Mouse (Mus musculus) retina, postnatal 1 day (tissue): ENCODE measurements around the gene Gnb4.
A peak's percentile ranks its signal among the peaks of the same experiment; 100 is the strongest.

Source experiments
- DNase-seq: peaks from one replicate; pipeline ENCODE4 v3.0.0-alpha.2; 2012

Gene Gnb4

DNA sequence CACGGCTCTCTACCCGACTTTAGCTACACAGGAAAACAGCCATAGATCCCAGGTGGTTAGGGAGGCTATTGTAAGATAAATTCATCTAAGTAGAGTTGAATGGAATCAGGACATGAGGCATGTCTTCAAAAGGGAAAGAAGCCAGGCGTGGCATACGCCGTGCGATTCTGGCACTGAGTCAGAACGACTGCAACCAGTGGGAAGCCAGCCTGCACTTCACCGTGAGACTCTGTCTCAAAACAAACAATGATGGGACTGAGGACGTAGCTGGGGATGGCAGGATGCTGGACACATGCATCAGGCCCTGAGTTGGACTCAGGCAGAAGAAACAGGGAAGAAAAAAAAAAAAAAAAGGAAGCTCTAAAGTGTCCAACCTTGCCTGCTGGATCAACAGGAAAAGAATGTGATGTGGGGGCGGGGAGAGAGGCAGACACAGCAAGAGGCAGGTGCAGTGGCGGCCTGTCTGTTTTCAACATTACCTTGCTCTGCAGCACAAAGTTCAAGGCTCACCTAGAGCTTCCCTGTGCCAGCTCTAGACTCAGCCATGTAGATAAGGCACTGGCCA is 4.7 kb downstream of the Gnb4 start:
- no peak for DNase-seq

DNA sequence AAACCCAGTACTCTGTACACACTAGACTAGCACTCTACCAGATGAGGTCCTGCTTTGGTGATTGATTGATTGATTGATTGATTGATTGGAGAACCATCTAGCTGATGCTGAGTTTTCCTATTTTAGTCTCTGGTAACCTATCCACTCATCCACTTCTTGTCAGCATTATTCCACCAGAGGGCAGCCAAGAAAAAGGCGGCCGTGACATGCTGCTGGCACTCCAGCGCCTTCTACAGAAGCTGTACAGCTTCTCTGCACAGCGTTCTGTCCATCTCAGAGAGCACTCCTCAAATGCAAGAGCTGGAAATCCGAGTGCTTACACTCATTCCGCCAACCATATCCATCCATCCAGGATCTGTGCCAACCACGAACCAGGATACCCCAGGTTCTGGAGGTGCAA is 5.8 kb downstream of the Gnb4 start:
- DNase-seq, result peak; percentile 65

DNA sequence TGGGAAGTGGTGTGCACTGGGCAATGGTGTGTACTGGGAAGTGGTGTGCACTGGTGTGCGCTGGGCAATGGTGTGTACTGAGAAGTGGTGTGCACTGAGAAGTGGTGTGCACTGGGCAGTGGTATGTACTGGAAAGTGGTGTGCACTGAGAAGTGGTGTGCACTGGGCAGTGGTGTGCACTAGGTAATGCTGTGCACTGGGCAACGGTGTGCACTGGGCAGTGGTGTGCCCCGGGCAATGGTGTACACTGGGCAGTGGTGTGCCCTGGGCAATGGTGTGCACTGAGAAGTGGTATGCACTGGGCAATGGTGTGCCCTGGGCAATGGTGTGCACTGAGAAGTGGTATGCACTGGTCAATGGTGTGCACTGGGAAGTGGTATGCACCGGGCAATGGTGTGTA is 7.2 kb downstream of the Gnb4 start:
- no peak for DNase-seq

DNA sequence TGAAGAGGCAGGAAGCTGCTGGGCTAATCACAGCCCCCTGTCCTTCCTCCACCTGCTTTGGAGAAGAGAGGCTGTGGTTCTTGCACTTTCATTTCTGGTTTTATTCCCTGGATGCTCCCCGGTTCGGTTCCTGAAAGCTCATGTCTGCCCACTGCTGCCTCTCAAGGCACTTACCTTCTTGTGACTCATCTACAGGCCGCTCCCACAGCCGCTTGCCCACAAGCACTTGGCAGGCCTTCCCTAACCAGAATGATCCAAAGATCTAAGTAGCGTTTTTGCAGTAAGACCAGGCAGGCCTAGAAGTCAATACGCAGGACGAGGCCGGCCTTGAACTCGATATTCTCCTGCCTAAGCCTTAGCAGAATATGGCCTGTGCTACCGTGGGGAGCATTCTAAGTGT is 15.3 kb downstream of the Gnb4 start:
- DNase-seq, result no peak

DNA sequence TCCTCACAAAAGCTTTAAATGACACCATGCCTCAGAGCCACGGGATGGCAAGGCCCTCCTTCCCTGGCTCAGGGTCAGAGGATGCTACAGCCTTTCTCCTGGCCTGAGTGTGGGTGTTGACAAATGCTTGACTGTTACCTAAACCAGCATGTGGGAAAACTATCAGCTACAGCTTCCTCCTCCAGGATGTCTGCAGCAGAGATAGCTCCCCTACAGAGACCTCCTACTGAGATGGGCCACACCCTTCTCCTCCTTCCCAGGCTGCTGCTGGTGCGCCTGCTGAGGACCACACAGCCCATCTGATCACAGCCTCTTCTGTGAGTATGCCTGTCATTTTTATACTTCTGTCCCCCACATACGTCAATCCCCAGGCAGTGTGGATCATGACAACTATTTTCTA is 17.1 kb downstream of the Gnb4 start:
- DNase-seq, result no peak

DNA sequence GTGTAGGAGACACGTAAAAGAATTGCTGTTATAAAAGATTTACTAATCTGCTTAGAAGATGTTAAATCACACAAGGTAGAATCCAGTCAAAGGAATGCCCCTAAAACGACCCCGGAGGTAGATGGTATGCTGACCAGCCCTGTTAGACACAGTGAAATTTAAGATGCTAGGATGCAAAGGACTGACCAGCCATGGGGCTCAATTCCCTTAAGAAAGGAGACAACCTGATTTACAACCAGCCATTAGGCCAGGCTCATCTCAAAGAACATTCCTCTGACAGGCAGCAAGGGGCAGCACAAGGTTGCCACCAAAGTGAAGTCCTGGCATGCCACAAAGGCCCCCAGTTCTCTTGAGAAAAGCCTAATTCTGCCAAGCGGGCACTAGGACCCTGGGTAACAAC is 21.3 kb downstream of the Gnb4 start:
- no peak for DNase-seq

DNA sequence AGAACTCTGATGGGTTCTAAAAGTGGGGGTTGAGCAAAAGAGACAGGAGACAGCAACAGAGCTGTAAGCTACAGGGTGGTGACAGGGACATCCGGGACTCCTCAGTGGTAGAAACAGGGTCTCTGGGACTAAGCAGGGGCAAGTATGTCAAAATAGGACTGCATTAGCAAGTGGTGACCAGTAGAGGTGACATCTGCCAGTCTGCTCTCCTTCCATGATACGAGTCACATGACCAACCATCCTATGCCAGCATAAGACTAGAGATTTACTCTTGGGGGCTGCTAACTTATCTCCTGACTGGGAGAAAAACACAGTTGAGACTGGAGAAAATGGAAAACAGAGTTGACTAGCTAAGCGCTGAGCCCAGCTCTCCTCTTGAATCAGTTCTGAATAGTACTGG is 30.1 kb downstream of the Gnb4 start:
- DNase-seq, result peak; percentile 18

DNA sequence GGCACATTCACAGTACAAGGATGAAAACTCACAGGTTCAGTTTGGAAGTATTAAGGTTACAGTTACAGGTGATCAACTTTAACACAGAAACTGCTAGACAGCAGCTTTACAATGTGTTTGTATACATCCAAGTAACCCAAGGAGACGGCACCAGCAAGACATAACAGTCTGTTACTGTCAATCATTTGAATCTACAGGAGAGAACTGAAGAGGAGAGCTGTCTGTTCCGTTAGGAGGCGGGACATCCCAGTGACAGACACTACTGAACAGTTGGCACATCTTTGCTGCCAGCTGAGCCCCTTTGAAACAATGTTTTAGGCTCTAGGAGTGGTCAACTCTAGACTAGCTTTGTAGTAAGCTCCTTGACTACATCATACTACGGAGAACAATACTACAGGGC is 32.9 kb downstream of the Gnb4 start:
- DNase-seq, result no peak

DNA sequence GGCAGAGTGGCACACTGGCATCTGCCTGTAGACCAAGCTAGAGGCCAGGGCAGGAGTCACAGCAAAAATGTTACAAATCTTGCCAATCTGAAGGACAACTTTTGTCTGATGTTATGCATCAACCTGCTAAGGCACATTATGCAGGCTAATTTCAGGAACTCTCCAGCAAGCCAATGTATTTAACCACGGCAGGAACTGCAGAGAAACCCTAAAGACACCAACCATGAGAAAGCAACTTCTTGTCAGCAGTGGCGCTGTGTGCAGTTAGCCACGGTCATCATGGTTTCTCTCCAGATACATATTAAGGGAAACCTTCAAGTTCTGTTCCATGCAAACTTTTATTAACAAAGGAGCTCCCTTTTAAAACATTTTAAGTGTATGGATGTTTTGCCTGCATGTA is 34.5 kb downstream of the Gnb4 start:
- no peak for DNase-seq

DNA sequence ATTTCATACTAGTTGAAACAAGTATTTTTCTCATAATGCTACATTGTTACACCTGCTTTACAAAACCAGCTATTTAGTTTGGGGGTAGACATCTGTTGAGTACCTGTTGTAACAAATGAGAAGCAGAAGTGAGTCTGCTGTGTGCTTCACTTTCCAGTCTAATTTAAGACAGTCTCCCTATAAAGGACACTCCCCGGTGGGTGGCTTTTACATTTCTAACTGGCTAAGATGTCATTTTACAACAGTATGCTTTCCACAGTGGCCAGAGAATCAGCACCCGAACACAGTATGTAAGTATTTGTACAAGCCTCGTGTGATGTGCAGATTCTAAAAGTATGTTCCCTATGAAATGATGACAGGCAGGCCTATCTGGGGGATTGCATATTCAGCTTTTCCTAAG is 35.6 kb downstream of the Gnb4 start:
- DNase-seq, result no peak

DNA sequence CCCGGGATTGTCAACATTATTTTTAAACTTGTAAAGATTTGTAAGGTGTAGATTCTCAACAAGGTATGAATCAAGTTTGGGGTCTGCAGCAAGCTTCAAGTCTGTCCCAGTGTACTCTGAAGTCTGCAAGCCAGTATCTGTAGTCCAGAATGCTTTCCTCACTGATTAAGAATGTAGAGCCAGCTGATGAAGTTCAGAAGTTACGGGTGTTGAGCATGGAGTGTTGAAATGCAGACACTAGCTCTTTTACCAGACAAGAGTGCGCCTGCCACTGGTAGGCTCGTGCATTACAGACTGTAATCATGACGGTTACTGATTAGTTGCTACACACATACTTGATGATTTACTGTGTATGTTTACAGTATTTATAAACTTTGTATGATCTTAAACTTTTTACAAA is 37.6 kb downstream of the Gnb4 start:
- DNase-seq, result no peak

DNA sequence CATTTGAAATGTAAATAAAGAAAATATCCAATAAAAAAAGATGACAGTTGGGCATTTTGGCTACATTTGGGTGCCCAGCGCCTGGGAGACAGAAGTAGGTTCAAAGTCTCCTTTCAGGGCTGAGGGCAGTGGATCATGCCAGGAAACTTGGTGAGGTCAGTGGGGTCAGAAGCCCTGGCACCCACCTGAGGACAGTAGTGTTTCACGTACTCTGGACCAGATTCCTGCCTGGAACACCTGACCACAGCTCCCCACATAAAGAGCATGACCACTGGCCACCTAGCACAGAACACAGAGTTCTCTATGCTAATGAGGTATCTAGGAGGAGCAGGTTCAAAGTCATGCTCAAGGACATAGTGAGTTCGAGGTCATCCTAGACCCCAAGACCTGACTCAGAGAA is 41.2 kb downstream of the Gnb4 start:
- DNase-seq, result no peak

DNA sequence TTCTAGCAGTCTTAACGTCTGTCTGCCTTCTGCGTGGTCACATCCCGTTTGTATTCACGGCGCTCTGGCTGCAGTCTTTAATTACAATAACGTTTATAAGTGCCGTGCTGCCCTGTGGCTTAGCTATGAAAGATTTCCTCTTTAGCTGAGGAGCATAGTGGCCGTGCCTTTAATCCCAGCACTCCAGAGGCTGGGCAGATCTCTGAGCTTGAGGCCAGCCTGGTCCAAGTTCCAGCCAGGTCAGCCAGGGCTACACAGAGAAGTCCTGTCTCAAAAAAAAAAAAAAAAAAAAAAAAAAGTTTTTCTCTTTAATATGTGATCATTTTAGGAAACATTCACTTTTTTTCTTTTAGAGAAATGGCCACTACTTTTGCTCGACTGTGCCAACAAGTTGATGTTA is 42.5 kb downstream of the Gnb4 start:
- DNase-seq, result no peak

DNA sequence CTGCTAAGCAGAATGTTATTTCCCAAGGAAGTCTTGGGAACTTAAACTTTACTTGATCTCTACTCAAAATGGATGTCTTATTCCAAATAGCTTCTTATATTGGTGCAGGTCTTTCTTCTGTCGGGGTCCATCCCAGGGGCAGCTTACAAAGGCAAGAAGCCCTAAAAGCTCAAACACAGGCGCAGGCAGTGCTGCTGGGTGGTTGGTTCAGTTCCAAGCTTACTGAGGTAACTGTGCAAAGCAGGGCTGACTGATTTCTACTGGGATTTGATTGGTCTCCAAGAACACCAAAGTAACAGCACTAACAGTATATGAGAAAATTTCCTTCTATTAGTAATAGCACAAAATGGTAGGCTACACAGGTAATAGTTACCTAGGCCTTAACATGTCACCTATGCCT is 43.3 kb downstream of the Gnb4 start:
- no peak for DNase-seq

DNA sequence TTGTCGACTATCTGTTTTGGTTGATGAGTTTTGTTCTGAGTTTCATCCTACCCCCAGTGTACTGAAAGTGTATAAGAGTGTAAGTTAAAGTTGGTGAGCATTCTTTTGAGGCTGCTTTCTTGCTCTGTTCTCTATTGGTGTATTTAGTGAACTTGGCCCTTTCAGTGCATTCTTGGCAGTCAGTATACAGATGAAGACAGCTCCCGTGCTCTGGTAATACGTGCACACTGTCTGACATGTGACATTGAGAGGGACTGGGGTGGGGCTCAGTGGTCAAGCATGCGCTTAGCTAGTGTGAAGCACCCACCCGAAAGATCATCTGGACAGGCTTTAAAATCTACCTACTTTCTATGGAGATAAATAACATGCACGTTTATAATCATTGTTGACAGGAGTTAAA is 53.0 kb downstream of the Gnb4 start:
- DNase-seq, result no peak

DNA sequence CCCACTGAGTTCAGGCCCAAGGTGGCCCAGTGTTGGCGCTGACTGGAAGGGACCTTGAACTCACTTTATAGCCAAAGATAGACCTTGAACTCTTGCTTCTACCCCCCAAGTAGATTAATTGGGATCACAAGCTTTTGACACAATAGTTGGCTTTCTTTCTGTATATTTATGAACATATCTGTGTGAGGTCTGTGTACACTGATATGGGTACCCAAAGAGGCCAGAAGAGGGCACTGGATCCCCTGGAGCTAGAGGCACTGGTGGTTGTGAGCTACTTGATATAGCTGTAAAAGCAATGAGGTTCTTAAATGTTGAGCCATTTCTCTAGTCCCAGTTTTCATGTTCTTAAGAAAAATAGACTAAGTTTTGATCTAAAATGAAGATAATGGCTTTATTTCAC is 63.3 kb downstream of the Gnb4 start:
- peak; percentile 8 for DNase-seq

DNA sequence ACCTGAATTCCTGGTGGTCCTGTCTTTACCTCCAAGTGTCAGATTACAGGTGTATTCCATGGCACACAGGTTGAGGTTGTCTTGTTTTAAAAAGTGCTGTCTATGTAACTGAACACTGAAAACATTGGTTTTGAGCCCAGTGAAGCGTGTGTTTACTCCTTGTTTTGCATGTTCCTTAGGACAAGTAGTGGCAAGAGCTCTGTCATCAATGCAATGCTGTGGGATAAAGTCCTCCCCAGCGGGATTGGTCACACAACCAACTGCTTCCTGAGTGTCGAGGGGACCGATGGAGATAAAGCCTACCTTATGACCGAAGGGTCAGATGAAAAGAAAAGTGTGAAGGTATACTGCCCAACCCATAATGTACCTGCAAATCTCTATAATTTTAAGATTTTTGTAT is 78.3 kb downstream of the Gnb4 start:
- no peak for DNase-seq

DNA sequence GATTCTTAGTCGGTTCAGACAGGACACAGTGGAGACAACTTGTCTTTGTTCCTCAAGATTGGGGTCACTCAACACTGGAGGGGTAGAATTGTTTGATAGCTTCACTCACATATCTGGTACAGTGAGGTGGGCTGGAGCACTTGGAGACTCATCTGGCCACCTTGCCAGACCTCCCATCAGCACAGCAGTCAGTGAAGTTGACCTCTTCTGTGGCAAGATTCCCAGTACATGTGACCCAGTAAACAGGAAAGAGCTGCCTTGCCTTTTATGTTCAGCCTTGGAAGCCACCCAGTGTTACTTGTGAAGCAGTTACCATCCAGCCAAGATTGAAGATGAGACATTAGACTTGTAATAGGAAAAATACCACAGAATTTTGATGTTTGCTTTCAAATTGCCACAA is 78.8 kb downstream of the Gnb4 start:
- DNase-seq, result no peak

DNA sequence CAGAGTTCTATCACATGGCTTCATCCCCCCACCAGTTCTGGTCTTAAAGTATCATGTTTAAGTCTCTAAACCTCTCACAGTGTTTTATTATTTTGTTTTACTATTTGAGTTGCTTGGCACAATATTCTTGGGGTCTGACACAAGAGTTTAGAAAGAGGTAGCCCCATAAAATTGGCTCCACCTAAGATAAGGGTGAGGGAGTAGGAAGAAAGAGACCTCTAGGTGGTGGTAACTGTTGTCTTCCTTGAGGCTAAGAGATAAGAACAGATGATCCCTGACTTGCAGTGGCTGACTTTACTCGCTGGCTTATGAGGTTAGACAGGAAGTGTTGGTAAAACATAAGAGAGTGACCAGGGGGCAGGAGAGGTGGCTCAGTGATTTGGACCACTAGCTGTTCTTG is 80.7 kb downstream of the Gnb4 start:
- no peak for DNase-seq
